Mouse (Mus musculus) right cerebral cortex, postnatal 25 days (tissue): ENCODE measurements around the gene Ski.

ENCODE experiments used
- DNase-seq: peaks from one replicate; pipeline ENCODE4 v3.0.0; 2022

Gene Ski

GRCm38 (mm10) chr4:155213752-155214054 is 8.7 kb downstream of the Ski start:
- no peak for DNase-seq

DNA sequence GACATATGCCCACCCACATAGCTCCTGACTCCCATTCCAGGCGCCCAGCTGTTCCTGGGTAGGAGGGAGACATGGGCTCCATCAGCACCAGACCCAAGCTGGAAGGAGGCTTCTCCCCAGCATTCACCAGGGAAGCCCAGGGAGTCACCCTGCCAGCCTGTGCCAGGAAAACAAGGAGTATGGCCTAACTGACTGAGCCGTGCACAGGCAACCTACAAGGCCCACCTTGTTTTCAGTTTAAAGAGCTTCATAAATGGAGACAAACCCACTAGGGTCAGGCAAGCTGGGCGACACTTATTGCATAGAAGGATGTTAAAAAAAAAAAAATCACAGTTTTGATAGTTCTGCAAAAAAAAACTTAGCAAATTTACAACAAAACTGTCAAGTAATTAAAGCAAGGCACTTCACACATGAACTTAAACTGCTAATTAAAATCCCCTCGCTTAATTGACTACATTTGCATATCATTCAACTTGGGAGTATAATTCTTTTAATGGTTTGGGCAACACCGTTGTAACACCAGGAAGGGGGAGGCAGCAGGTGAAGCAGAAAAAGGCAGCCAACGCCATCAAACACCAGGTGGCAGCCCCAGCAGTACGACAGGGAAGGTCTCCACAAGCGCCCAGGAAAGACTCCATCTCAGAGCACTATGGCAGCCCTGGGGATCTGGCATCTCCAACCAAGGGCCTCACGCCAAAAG is 9.2 kb downstream of the Ski start:
- no peak for DNase-seq

GRCm38 (mm10) chr4:155209494-155209893 is 12.9 kb downstream of the Ski start:
- DNase-seq = no peak

GRCm38 (mm10) chr4:155209079-155209478 is 13.3 kb downstream of the Ski start:
- DNase-seq = no peak

GRCm38 (mm10) chr4:155208613-155209012 is 13.8 kb downstream of the Ski start:
- no peak for DNase-seq

- no peak for DNase-seq
Measured at GRCm38 (mm10) chr4:155207841-155208240, 14.6 kb downstream of the Ski start.

GRCm38 (mm10) chr4:155206498-155206897 is 15.9 kb downstream of the Ski start:
- no peak for DNase-seq

DNA sequence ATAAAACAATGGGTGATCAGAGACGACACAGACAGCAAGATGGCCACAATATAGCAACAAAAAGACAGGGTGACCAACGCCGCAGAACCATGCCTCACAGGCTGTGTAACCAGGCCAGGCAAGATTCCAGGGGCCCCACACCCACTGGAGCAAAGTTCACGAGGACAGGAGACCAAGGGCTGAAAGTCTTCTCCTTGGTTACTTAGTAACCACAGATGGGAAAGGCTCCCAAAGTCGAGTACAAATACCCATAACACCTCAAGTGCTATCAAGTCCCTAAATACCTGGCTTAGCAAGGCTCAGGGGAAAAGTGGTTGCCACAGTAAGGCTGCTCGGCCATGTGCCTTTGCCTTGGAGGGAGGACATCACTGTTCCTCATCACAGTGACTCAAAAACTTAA is 16.5 kb downstream of the Ski start:
- DNase-seq = no peak

GRCm38 (mm10) chr4:155201764-155202163 is 20.6 kb downstream of the Ski start:
- no peak for DNase-seq

- DNase-seq = no peak
Measured at GRCm38 (mm10) chr4:155200861-155201390, 21.5 kb downstream of the Ski start.

DNA sequence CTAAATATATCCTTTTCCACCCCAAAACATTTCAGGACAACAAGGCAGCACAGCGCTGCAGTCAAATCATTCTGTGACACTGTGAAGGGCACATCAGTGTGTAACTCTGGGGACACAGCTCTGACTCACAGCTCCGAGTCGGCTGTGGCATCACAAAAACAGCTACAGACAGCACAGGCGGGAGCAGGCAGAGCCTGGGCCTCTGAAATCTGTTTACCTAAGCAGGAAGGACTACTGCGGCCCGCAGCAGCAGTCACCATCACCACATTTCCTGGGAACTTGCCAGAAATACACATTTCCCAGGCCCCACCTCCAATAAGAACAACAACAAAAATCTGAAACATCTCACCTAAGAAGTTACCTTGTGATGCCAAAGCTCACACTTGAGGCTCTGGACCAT is 24.7 kb downstream of the Ski start:
- DNase-seq = no peak

- no peak for DNase-seq
Measured at GRCm38 (mm10) chr4:155195204-155195603, 27.2 kb downstream of the Ski start.

DNA sequence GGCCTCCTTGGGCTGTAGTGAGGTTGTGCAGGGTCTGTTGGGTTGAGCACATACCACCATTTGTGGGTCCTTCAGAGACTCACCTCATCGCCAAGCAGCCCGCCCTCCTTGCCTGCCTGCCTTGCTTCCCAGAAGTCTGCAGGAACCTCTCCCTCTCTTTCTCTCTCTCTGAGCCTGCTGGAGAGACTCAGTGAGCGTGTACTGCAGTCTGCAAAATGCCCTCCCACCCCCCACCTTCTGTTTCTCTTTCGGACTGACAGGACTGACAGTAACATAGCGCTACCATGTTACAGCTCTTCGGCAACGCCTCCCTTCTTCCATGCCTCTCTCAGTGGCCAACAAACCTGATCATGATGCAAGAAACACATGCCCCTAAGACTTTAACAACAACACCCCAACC is 32.1 kb downstream of the Ski start:
- no peak for DNase-seq

GRCm38 (mm10) chr4:155189711-155190139 is 32.7 kb downstream of the Ski start:
- DNase-seq = no peak

DNA sequence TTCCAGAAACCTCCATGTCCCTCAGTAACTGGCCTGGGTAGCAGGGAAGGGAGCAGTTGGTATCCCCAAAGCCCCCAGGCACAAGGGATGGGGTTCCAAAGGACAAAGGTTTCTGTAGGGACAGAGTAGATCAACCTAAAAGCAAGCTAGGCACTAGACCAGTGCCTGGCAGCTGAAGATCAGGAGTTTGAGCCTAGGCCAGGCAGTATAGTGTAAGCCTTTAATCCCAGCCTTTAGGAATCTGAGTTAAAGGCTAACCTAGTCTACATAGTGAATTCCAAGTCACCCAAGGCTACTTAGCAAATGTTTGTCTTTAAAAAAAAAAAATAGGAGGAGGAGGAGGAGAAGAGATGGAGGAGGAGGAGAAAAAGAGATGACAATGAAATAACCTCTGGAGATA is 33.6 kb downstream of the Ski start:
- no peak for DNase-seq

- DNase-seq = no peak
Measured at GRCm38 (mm10) chr4:155188341-155188740, 34.1 kb downstream of the Ski start.

DNA sequence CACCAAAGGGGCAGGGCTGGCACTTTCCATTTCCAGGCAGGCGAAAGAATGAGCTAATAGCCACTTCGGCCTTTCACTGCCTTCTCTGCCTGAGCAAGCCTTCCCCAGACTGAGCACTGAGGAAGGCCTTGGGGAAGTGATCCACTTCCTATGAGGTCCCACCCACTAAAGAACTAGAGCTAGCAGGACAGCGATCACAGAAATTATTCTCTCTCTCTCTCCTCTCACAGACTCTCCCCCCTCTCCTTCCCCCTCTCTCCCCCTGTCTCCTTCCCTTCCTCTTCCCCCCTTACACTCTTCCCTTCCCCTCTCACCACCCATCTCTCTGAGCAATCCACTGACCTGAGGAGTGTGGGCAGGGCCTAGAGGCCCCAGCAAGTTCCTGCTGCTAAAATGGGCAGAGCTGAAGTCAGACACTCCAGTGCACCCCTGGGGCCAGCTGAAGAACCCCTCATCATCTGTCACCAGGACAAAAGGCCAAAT is 35.2 kb downstream of the Ski start:
- no peak for DNase-seq

DNA sequence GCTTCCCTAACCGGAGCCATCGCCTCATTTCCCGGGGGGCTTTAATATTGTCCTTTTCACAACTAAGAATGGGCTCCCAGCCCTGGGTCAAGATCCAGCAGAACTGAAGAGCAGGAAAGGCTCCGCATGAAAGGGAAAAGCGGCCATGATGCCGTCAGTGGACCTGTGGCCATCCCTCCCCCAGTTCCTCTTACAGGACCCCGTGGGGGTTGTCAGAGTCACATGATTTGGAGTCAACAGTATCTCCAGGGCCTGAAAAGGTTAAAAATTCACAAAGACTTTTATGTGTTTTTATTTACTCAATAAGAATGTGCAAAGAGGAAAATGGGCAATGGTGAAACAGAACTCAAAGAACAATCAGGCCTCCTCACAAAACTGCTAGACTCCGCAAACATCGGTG is 36.5 kb downstream of the Ski start:
- no peak for DNase-seq

DNA sequence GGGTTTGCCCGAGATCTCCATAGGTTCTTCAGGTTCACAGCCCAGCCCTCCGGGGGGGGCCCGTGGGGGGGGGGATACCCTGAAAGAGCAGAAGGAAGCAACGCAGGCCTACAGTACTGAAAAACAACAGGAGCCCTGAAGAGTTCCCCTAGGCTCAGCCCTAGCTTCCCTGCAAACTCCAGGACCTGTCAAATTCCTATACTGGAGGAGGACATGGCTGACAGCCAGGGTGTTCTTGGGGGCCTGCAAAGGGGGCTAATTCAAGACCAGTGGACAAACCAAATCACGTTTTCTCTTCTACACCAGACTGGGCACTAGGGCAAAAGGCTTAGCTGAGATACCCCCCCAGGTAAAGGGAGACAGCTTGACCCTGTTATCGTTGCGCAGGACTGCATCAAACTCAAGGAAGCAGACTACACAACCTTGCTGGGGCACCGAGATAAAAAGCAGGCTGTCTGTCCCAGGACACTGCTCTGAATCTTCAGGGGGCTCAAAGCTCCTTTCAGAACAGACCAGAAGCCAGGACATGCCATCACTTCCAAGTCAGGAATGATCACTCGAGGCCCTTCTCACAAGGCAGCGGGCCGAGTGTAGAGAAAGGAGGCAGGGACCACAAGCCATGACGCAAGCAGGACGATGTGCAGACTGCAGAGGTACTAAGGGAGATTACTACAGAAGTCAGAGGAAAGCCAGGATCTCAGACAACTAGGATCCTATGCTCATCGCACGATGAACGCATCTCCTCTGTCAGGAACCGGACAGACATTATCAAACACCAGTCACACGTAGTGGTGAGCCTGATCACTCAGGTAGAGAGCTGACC is 37.9 kb downstream of the Ski start:
- DNase-seq = no peak

DNA sequence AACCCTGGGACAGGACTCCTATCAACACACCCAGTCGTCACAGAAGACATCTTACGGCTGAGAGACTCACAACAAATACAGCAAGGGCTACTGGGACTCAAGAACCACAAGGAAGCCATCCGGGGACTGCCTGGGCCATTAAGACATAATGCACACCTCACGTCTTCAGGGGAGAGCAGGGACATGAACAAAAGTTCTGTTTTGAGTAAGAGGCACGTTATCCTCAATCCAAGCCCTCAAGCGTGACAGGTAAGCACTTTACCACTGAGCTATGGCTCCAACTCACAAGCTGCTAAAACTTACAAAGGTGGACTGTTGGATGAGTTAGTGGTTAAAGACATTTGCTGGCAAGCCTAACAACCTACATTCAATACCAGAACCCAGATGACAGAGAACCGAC is 39.2 kb downstream of the Ski start:
- DNase-seq = no peak

DNA sequence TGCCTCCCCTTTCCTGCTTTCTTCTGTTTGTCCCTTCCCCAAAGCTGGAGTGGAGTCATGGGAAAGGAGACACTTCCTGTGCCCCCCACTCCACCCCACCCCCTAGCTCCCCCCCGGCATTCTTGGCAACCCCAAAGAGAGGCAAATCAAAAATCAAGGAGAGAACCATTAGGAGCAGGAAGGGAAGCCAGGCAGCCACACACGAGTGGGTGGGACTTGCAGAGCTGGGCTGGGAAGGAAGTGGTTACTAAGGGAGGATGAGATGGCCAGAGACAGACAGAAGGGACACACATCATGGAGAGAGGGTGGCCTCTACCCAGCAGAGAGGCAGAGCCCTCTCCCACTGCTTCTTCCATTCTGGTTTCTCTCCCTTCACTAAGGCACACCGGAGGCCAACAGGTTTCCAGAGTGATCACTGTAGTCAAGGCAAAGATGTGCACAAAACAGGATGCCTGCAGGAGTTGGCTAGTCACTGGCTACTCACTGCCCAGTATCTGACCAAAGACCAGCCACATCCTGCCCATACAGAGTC is 43.3 kb downstream of the Ski start:
- no peak for DNase-seq

GRCm38 (mm10) chr4:155178274-155178673 is 44.1 kb downstream of the Ski start:
- DNase-seq = no peak

GRCm38 (mm10) chr4:155176210-155176609 is 46.2 kb downstream of the Ski start:
- no peak for DNase-seq
